Mouse (Mus musculus) midbrain, embryonic 16.5 days (tissue): ENCODE measurements at regions not wholly inside any gene's neighbourhood (a gene's known extent, or its start where the extent isn't known, plus 50 kb on each side); places are given as distances from the start of the nearest gene placed in this dataset.
A peak's percentile ranks its signal among the peaks of the same experiment; 100 is the strongest.
"Not testable (repeated sequence)": the region's sequence is repeated elsewhere in the genome, so short reads cannot be mapped to it uniquely, and the experiment has no call there.

Source experiments
- ATAC-seq: fragments of 200-750 bp; cut with Nextera tagmentation; 2 replicates; pipeline ENCODE4 v1.8.0; 2017; ENCODE audit warnings: moderate TSS enrichment
- H3K27ac ChIP-seq: fragments of 300-500 bp; sonication (generic); 2 replicates; pipeline ENCODE4 v1.5.1; 2014; ENCODE audit warnings: mild to moderate bottlenecking, low read length, mixed read lengths
- H3K27me3 ChIP-seq: fragments of 300-500 bp; sonication (generic); 2 replicates; pipeline ENCODE4 v1.6.1; 2014; ENCODE audit warnings: low read depth, low read length, mixed read lengths; ENCODE audit not compliant: control insufficient read depth, insufficient read depth
- H3K36me3 ChIP-seq: fragments of 300-500 bp; sonication (generic); 2 replicates; pipeline ENCODE4 v1.6.1; 2014; ENCODE audit warnings: mild to moderate bottlenecking, low read length, moderate library complexity, mixed read lengths; ENCODE audit not compliant: control insufficient read depth, insufficient read depth
- H3K4me1 ChIP-seq: fragments of 300-500 bp; sonication (generic); 2 replicates; pipeline ENCODE4 v1.6.1; 2014; ENCODE audit warnings: mild to moderate bottlenecking, low read length, mixed read lengths; ENCODE audit not compliant: control insufficient read depth, insufficient read depth
- H3K4me2 ChIP-seq: fragments of 300-500 bp; sonication (generic); 2 replicates; pipeline ENCODE4 v1.6.1; 2014; ENCODE audit warnings: mild to moderate bottlenecking, low read length, mixed read lengths
- H3K4me3 ChIP-seq: fragments of 300-500 bp; sonication (generic); 2 replicates; pipeline ENCODE4 v1.5.1; 2014; ENCODE audit warnings: low read depth, mild to moderate bottlenecking, low read length, moderate library complexity, mixed read lengths
- H3K9ac ChIP-seq: fragments of 300-500 bp; sonication (generic); 2 replicates; pipeline ENCODE4 v1.6.1; 2014; ENCODE audit warnings: low read depth, low read length, mixed read lengths
- H3K9me3 ChIP-seq: fragments of 300-500 bp; sonication (generic); replicated peaks from 2 replicates; pipeline ENCODE4 v1.6.1; 2014; ENCODE audit warnings: mild to moderate bottlenecking, low read length, mixed read lengths; ENCODE audit not compliant: control insufficient read depth, poor library complexity, severe bottlenecking
- WGBS: fragments of 180-500 bp; shearing (Covaris S2); extraction: QIAGEN DNeasy Blood & Tissue Kit; methylation state at CpG from one replicate; pipeline ENCODE4 v1.1.7; 2014; 5-methylcytosine and 5-hydroxymethylcytosine counted together

GRCm38 (mm10) chr2:168393341-168393740, 111.8 kb upstream of the Kcng1 start:
- WGBS = 94% methylated on average over 18 of the region's 18 CpGs
- no peak for ATAC-seq
- Histone ChIP-seq H3K36me3 (no peaks in the 10 kb centered on the region), H3K4me1 (peaks cover 4% of the 10 kb centered on the region; the same call in 1 of the 2 replicates), H3K9me3 (no peaks in the 10 kb centered on the region), H3K27ac (no peak overlapping the region), H3K4me2 (no peak overlapping the region), H3K4me3 (no peak overlapping the region), H3K27me3 (no peaks in the 10 kb centered on the region), H3K9ac (no peak overlapping the region)

GRCm38 (mm10) chr2:168392171-168392570, 110.6 kb upstream of the Kcng1 start:
- WGBS = 93% methylated on average over 3 of the region's 3 CpGs
- H3K9ac ChIP-seq, H3K27ac ChIP-seq: not testable (repeated sequence)

DNA sequence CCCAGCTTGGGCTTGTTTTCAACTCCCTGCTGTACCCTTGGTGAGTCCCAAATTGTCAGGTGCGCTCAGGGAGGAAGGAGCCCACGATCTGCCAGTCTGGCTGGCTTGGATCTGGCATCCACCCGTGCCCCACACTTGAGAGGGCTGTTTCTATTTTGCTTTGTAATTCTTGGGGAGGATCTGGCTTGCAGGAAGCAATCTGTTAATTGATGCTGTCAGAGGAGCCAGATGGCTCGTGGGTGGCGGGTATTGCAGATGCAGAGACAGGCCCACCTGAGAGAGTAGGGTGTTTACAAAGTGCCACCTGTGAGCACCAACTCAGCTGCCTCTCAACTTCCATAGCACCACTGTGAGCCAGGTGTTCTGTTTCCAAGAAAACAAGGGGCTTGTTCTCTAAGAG, 99.1 kb upstream of the Kcng1 start:
- 83% methylated on average over 5 of the region's 5 CpGs for WGBS

More at GRCm38 (mm10) chr2:168392171-168392570, 110.6 kb upstream of the Kcng1 start:
- H3K36me3 ChIP-seq, ATAC-seq, H3K4me3 ChIP-seq, H3K4me2 ChIP-seq, H3K9me3 ChIP-seq, H3K27me3 ChIP-seq, H3K4me1 ChIP-seq: not testable (repeated sequence)

DNA sequence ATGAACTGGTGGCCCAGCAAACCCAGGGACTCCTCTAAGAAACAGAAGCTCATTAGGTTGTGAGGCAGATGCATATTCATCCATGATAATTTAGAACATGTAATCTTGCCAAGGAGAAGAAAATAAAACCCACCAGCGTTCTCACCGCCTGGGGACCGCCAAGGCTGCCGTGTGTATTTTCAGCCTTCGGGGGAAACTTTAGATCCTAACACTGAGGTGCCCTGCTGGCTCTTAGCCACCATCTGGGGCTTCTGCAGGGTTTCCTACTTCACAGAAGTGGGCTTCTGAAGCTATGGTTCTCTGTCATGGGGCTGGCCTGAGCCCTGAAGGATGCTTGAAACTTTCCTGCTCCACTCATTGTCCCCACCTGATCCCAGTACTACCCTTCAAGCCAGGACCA, 90.8 kb upstream of the Kcng1 start:
- no peaks in the 10 kb centered on the region for H3K27me3 ChIP-seq

More for the DNA sequence above, 99.1 kb upstream of the Kcng1 start:
- Histone ChIP-seq H3K36me3 (no peaks in the 10 kb centered on the region), H3K4me3 (no peak overlapping the region), H3K4me1 (no peaks in the 10 kb centered on the region), H3K27ac (no peak overlapping the region), H3K9ac (no peak overlapping the region), H3K9me3 (peaks cover 10% of the 10 kb centered on the region), H3K27me3 (no peaks in the 10 kb centered on the region), H3K4me2 (no peak overlapping the region)
- ATAC-seq = no peak

GRCm38 (mm10) chr2:168371245-168371644, 89.7 kb upstream of the Kcng1 start:
- Histone ChIP-seq H3K9me3 (peaks cover 12% of the 10 kb centered on the region), H3K36me3 (no peaks in the 10 kb centered on the region), H3K4me3 (no peak overlapping the region), H3K27me3 (no peaks in the 10 kb centered on the region), H3K27ac (no peak overlapping the region), H3K4me1 (0 out of 2 replicates have a peak, but pooled peaks cover 1% of the 10 kb centered on the region), H3K9ac (no peak overlapping the region), H3K4me2 (no peak overlapping the region)
- no peak for ATAC-seq
- WGBS = 53% methylated on average over 3 of the region's 3 CpGs

More for the DNA sequence above, 90.8 kb upstream of the Kcng1 start:
- Histone ChIP-seq H3K27ac (no peak overlapping the region), H3K4me2 (no peak overlapping the region), H3K4me3 (no peak overlapping the region), H3K36me3 (no peaks in the 10 kb centered on the region), H3K4me1 (no peaks in the 10 kb centered on the region), H3K9me3 (peaks cover 12% of the 10 kb centered on the region), H3K9ac (no peak overlapping the region)
- no peak for ATAC-seq
- 92% methylated on average over 5 of the region's 5 CpGs for WGBS

DNA sequence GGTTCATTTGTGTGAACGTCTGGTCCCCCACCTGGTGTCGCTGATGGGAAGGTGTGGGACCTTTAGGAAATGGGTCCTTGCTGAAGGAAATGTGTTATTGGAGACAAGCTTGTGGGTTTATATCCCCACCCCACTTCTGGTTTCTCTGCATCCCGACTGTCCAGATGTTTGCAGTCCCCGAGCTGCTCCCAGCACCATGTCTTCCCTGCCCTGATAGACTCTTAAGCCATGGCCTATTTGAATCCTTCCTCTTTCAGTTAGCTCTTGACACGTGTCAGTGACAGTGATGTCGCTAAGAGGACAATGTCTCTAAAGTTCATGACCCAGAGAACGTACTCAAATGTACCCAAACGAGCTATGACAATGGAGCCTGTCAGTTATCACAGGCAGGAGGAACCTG, 77.7 kb upstream of the Kcng1 start:
- Histone ChIP-seq H3K27ac (no peak overlapping the region), H3K27me3 (no peaks in the 10 kb centered on the region), H3K9ac (no peak overlapping the region), H3K9me3 (no peaks in the 10 kb centered on the region), H3K4me3 (no peak overlapping the region), H3K4me2 (no peak overlapping the region), H3K4me1 (peaks cover 9% of the 10 kb centered on the region), H3K36me3 (no peaks in the 10 kb centered on the region)
- no peak for ATAC-seq
- 76% methylated on average over 8 of the region's 8 CpGs for WGBS

DNA sequence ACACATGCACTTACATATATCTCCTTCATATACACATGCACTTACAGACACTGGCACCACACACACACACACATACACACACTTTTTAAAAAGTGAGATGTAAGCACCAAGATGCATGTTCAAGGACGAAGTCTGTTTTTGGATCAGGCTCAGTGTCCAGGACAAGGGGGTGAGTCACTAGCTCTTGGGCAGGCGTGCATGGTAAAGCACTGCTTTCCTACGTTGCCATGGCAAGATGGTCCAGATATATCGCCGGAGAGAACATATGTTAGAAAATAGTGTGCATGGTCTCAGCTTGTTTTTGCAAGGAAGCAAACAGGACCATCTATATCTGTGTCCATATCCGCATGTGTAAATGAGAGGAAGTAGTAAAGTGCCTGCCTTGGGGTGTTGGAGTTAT, 77.0 kb upstream of the Kcng1 start:
- no peak for ATAC-seq
- no peak overlapping the region for H3K9ac ChIP-seq
- no peak overlapping the region for H3K4me2 ChIP-seq
- H3K27me3 ChIP-seq = no peaks in the 10 kb centered on the region
- no peaks in the 10 kb centered on the region for H3K36me3 ChIP-seq
- no peak overlapping the region for H3K27ac ChIP-seq
- 92% methylated on average over 6 of the region's 6 CpGs for WGBS
- H3K4me3 ChIP-seq = no peak overlapping the region
- H3K4me1 ChIP-seq = peaks cover 12% of the 10 kb centered on the region
- H3K9me3 ChIP-seq = no peaks in the 10 kb centered on the region

GRCm38 (mm10) chr2:168357815-168358214, 76.3 kb upstream of the Kcng1 start:
- Histone ChIP-seq H3K9me3 (no peaks in the 10 kb centered on the region), H3K4me2 (no peak overlapping the region), H3K36me3 (no peaks in the 10 kb centered on the region), H3K9ac (no peak overlapping the region), H3K27me3 (no peaks in the 10 kb centered on the region), H3K27ac (no peak overlapping the region), H3K4me1 (peaks cover 12% of the 10 kb centered on the region), H3K4me3 (no peak overlapping the region)
- 85% methylated on average over 6 of the region's 6 CpGs for WGBS
- ATAC-seq = no peak

GRCm38 (mm10) chr2:168354397-168354796, 72.9 kb upstream of the Kcng1 start:
- Histone ChIP-seq H3K4me2 (no peak overlapping the region), H3K9ac (no peak overlapping the region), H3K9me3 (no peaks in the 10 kb centered on the region), H3K27me3 (no peaks in the 10 kb centered on the region), H3K4me1 (peaks cover 12% of the 10 kb centered on the region), H3K4me3 (no peak overlapping the region), H3K27ac (0 out of 2 replicates have a peak overlapping the region, but pooled peaks have one; percentile 2), H3K36me3 (no peaks in the 10 kb centered on the region)
- peak; percentile 82; the same call in 1 of the 2 replicates for ATAC-seq
- WGBS = 28% methylated on average over 10 of the region's 10 CpGs
